Mouse (Mus musculus): Measurements from ENCODE around the gene Rps27l. TPM values are rescaled to one million over a fixed set of nuclear protein-coding genes. Genes with fewer than 3 reads are reported as not detected.

Rps27l gene
- polyA plus RNA-seq, 1 experiment from 2014 or later = 708 TPM

GRCm38 (mm10) chr9:66991750-66992410 is 46.0 kb downstream of the Rps27l start:
- Histone ChIP-seq H3K36me3 (ENCODE audit: control insufficient read depth, insufficient read depth, low read length) (no peaks in the 10 kb centered on the region), H3K4me3 (ENCODE audit: low read depth, low read length) (no peak overlapping the region), H3K9me3 (ENCODE audit: control insufficient read depth, low read depth, low read length) (no peaks in the 10 kb centered on the region), H3K4me2 (replicated peaks; ENCODE audit: low read depth, low read length) (no peak overlapping the region), H3K4me1 (ENCODE audit: control insufficient read depth, insufficient read depth, low read length) (peaks cover 28% of the 10 kb centered on the region), H3K27me3 (ENCODE audit: control insufficient read depth, insufficient read depth, low read length) (no peaks in the 10 kb centered on the region), H3K9ac (replicated peaks; ENCODE audit: low read depth, low read length) (no peak overlapping the region), H3K27ac (ENCODE audit: low read length) (no peak overlapping the region)
- ATAC-seq (ENCODE audit: insufficient number of reproducible peaks, insufficient read depth, low FRiP score, low read depth) = no peak
- 75% methylated on average over 8 of the region's 8 CpGs for WGBS

Other genes with a start within 250 kb of the Rps27l start
- 7.6 and 7.9 TPM in 2 replicates for gene Car12, start 232.4 kb upstream of the Rps27l start, polyA plus RNA-seq (2014; fragmentation: Nextera tagmentation; extraction: Ambion mirVana)
- 11.7 and 12.0 TPM in 2 replicates for gene Aph1b, start 150.6 kb upstream of the Rps27l start, polyA plus RNA-seq (2014; fragmentation: Nextera tagmentation; extraction: Ambion mirVana)
- 0.93 and 1.3 TPM in 2 replicates for gene Gm10647, start 149.0 kb upstream of the Rps27l start, polyA plus RNA-seq (2014; fragmentation: Nextera tagmentation; extraction: Ambion mirVana)
- 4.0 and 4.3 TPM in 2 replicates for gene Aph1c, start 111.4 kb upstream of the Rps27l start, polyA plus RNA-seq (2014; fragmentation: Nextera tagmentation; extraction: Ambion mirVana)
- 25.3 and 28.4 TPM in 2 replicates for gene Rab8b, start 26.4 kb upstream of the Rps27l start, polyA plus RNA-seq (2014; fragmentation: Nextera tagmentation; extraction: Ambion mirVana)
- 11.7 and 12.4 TPM in 2 replicates for gene Lactb, start 29.4 kb downstream of the Rps27l start, polyA plus RNA-seq (2014; fragmentation: Nextera tagmentation; extraction: Ambion mirVana)
- 1,242 and 1,294 TPM in 2 replicates for gene Tpm1, start 103.3 kb downstream of the Rps27l start, polyA plus RNA-seq (2014; fragmentation: Nextera tagmentation; extraction: Ambion mirVana)